Mouse (Mus musculus) spleen, postnatal 36 days (tissue): Measurements from ENCODE around the gene Arid1b.

Experiments used
- DNase-seq, 2 experiments: peaks; one replicate each; pipeline ENCODE4 v3.0.0; 2022; ENCODE audit warnings: low spot score in 2 of 2, mixed read lengths in 1 of 2

Arid1b gene

GRCm38 (mm10) chr17:5312307-5312706 lies 318.2 kb downstream of the Arid1b start:
- no peak for DNase-seq

DNA sequence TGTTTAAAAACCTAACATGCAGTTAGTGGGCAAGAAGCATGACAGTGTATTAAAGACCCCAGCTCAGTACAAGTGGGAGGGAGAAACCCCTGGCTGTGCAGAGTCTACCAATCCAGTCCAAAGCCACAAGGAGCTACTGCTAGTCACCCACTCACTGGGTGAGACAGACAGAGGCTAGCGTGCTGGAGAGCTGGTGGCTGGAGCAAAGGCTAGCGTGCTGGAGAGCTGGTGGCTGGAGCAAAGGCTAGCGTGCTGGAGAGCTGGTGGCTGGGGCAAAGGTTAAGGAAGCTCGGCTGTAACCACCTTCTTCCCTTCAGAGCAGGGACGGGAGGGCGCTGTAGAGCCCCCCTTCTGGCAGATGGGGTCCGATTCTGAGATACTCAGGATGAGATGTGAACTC lies 320.6 kb downstream of the Arid1b start:
- no peak for DNase-seq

- DNase-seq: peak in 1 of 2 experiments; percentile 24
Observed at GRCm38 (mm10) chr17:5316489-5316888, 322.4 kb downstream of the Arid1b start.

GRCm38 (mm10) chr17:5321589-5322225 lies 327.6 kb downstream of the Arid1b start:
- no peak for DNase-seq

- DNase-seq: no peak
Observed at GRCm38 (mm10) chr17:5322594-5322993, 328.5 kb downstream of the Arid1b start.

- no peak for DNase-seq
Observed at GRCm38 (mm10) chr17:5323746-5324145, 329.6 kb downstream of the Arid1b start.

DNA sequence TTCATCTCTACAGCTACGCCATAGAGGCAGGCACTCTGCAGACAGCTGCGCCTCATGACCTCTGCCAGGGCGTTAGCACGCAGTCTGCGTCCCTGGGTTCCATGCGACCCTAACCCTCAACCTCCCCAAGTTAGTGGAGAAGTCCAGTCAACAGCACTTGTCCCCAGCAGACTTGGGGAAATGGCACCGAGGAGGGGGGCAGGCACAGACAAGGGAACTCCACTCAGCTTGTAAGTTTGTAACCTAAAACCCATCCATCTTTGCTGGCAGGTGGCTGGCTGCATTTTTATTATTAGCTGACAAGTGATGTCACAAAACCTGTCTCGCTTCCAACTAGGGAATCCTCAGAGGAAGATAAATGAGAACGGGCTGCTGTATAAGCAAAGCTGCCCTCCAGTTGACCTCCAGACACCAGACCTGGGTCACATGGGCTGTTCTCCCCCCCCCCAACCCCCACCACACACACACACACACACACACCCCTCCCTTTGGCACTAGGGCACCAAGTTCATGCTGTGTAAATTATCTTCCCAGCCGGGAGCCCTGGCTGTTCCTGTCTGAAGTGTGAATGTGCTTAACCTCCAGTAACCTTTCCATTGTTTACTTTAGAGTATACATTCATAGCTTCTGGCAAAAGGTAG lies 330.2 kb downstream of the Arid1b start:
- no peak for DNase-seq

GRCm38 (mm10) chr17:5326689-5327088 lies 332.6 kb downstream of the Arid1b start:
- DNase-seq: no peak

DNA sequence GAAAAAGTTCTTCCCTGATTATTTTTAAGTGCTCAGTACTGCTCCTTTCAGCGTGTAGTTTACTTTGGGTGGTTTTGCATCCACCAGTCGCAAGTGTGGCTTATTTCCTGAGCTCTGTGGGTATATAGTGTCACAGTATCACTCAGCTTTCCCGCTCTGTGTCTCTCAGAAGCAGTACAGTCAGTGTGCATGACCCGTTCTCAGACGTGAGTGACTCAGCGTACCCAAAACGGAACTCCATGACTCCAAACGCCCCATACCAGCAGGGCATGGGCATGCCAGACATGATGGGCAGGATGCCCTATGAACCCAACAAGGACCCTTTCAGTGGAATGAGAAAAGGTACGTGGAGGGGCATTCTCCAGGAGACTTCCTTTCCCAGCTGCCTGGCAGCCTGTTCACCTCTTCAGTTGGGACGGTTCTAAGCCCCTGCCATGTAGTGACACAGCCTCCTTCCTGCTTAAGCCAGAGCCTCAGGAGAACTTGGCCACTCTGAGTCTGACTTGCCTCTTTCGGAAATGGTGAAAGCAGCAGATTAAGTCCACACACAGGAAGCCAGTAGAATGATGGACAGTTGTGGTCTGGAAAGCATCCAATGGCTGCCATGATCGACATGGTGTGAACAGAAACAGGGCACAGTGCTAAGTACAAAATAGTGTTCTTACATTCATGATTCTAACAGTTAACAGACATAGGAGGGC lies 333.5 kb downstream of the Arid1b start:
- no peak for DNase-seq

- no peak for DNase-seq
Observed at GRCm38 (mm10) chr17:5329478-5329877, 335.3 kb downstream of the Arid1b start.

- no peak for DNase-seq
Observed at GRCm38 (mm10) chr17:5330063-5330462, 335.9 kb downstream of the Arid1b start.

GRCm38 (mm10) chr17:5330644-5331043 lies 336.5 kb downstream of the Arid1b start:
- DNase-seq: peak; percentile 29 to 36

- DNase-seq: no peak
Observed at GRCm38 (mm10) chr17:5331387-5331786, 337.3 kb downstream of the Arid1b start.

DNA sequence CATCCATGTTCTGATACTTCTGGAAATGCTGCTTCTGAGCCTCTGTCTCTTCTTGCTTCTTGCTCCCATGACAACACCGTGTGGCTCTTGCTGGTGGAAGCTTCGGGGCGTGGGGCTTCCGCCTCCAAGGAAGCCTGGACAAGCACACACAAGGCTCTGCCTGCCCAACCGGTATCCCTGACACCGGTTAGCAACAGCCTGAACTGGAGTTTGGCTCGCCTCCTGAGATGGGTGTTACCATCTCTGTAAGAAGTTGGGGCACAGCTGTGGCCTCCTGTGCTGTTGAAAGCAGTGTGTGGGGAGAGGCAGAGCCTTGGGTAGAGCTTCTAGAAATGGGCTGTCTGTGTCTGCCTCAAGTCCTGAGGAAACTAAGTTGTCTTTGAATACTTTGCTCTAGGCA lies 340.4 kb downstream of the Arid1b start:
- no peak for DNase-seq

DNA sequence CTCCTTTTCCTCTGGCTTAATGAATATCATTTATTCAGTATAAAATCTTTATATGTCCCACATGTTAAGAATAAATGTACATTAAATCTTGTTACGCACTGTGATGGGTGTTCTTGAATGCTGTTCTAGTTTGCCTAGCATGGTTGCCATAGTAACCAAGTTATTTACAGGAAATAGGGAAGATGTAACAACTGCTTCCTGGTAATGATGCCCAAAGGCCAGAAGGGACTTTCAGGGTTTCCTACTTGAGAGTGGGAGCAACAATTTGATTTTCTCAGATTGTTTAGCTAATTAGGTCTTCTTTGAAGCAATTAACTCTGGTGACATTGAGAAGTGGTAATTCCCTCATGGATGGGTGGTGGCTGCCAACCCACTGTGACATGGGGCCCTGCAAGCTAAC lies 350.3 kb downstream of the Arid1b start:
- no peak for DNase-seq

DNA sequence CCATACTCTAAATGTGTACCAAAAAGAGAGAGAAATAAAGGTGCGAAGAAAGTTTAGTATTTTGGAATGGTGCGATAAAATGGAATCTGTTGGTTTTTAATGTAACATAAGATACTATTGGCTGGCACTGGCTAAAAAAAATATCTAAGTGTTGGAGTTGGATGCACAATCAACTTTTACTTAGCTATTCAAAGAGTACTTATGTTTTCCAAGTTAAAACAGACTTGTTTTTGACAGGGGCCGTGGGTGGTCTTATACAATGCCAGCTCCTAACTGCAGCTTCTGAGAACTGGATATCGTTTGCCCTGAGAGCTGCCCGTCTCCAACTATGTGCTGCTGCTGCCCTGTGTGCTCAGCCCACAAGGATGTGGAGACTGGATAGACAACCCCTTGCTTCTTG lies 351.7 kb downstream of the Arid1b start:
- no peak for DNase-seq

GRCm38 (mm10) chr17:5352901-5353300 lies 358.8 kb downstream of the Arid1b start:
- DNase-seq: no peak

DNA sequence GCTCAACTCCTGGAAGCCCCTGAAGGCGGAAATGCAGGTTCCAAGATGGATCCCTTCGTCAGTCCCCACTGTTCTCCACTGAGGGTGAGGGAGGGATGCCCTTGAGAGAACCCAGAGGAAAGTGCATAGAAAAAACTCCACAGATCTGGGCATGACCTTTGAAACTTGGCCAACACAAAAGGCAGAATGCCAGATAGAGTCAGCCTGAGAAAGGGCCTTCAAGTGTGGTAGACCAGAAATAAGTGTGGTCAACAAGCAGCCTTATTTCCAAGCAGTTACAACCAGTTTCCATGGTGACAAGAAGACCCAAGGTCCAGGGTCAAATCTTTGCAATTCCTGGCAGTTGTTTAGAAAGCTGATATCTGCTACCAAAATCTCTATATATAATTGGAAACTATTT lies 366.6 kb downstream of the Arid1b start:
- no peak for DNase-seq

DNA sequence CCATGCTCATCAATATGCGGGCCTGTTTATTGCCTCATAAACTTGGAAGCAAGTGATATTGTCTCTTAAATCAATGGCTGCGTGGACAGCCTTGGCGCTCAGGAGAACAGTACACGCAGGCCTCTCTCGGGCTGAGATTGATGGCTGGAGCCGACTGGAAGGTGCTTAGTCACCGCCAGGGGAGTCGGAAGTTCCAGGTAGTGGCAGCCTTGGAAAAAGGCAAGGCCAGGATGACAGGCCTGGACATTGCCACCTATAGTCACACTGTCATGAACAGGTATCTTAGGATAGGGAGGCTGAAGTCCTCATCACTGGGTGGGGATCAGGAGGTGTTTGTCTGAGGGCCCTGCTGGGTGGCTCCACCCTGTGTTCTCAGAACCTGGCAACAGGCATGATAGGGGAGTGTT lies 371.9 kb downstream of the Arid1b start:
- no peak for DNase-seq

DNA sequence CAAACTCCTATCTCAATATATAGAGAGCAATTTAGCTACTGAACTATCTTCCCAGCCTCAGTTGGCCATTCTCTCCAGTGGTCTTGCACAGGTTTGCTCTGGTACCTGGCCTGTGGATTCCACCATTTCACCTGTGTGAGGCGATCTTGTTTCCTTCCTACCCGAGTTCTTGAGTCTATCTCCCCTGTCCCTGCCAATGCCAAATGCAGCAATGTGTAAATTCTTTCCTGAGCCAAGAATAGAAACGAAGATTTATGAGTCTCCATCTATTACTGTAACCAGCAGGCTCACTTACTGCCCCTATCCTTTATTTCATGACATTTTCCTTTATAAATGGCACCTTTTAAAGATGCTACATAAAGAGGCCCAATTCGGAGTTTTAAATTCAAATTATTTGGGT lies 376.9 kb downstream of the Arid1b start:
- no peak for DNase-seq

DNA sequence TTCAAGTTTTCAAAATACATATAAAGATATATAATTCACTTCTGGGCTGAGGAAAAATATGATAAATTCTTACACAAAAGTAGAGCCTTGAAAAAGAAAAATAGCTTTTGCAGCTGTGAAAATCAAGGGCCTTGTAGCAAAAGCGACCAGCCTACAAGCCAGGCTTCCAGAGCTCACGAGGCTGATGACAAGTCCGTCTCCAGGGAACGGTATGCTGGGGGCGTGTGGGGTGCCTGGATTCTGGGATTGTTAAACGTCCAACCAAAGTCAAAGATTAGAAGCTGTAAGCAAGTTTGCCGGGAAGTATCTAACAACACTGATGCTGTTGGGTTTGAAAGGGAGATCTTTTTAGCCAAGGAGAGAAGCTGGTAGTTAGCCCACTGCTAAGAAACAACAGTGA lies 377.4 kb downstream of the Arid1b start:
- no peak for DNase-seq

GRCm38 (mm10) chr17:5372951-5373350 lies 378.8 kb downstream of the Arid1b start:
- DNase-seq: no peak
